Mouse (Mus musculus): ENCODE data around the gene Tnpo1.

GRCm38 (mm10) chr13:98955676-98956075 is 29.5 kb upstream of the Tnpo1 start:
- TF ChIP-seq POLR2A (IDR thresholded peaks at IDR 0.05; ENCODE audit: insufficient read length, low read depth): no peak
- no peak for TF ChIP-seq E2F4 (IDR thresholded peaks at IDR 0.05; ENCODE audit: insufficient read depth)
- TF ChIP-seq CEBPB (IDR thresholded peaks at IDR 0.05; ENCODE audit: insufficient read depth, poor library complexity, severe bottlenecking): no peak
- no peak for TF ChIP-seq MAX (IDR thresholded peaks at IDR 0.05; ENCODE audit: low read depth)
- no peak for TF ChIP-seq TCF12 (IDR thresholded peaks at IDR 0.05; ENCODE audit: insufficient read depth, poor library complexity, severe bottlenecking)
- no peak for TF ChIP-seq REST (IDR thresholded peaks at IDR 0.05; ENCODE audit: insufficient read depth, insufficient read length)
- TF ChIP-seq MYOG (IDR thresholded peaks at IDR 0.05; ENCODE audit: control insufficient read depth in 1 of 3, insufficient read depth in 1 of 3, insufficient read length in 2 of 3, low read depth in 2 of 3): no peak
- TF ChIP-seq USF1 (IDR thresholded peaks at IDR 0.05; ENCODE audit: low read depth): no peak
- TF ChIP-seq TCF3 (IDR thresholded peaks at IDR 0.05; ENCODE audit: insufficient read length, low read depth): no peak
- no peak for TF ChIP-seq MYOD1 (IDR thresholded peaks at IDR 0.05; ENCODE audit: control insufficient read depth in 1 of 3, insufficient read length in 2 of 3, low read depth in 2 of 3)

Measured in myocyte (in vitro differentiated cells).